Mouse (Mus musculus) kidney, adult 2 months (tissue): Measurements from ENCODE around the gene Rasal2.

Source experiments
- CTCF ChIP-seq: fragments of 200-500 bp; conservative IDR thresholded peaks from 2 replicates; pipeline ENCODE4 v1.5.1; 2011; ENCODE audit warnings: low read depth, mild to moderate bottlenecking, control low read depth, low read length, moderate library complexity, mixed read lengths; ENCODE audit not compliant: insufficient read depth, insufficient read length
- POLR2A ChIP-seq: fragments of 200-500 bp; IDR thresholded peaks from one replicate; pipeline ENCODE4 v1.6.1; 2011; ENCODE audit warnings: low read depth, low read length, control low read depth

DNA sequence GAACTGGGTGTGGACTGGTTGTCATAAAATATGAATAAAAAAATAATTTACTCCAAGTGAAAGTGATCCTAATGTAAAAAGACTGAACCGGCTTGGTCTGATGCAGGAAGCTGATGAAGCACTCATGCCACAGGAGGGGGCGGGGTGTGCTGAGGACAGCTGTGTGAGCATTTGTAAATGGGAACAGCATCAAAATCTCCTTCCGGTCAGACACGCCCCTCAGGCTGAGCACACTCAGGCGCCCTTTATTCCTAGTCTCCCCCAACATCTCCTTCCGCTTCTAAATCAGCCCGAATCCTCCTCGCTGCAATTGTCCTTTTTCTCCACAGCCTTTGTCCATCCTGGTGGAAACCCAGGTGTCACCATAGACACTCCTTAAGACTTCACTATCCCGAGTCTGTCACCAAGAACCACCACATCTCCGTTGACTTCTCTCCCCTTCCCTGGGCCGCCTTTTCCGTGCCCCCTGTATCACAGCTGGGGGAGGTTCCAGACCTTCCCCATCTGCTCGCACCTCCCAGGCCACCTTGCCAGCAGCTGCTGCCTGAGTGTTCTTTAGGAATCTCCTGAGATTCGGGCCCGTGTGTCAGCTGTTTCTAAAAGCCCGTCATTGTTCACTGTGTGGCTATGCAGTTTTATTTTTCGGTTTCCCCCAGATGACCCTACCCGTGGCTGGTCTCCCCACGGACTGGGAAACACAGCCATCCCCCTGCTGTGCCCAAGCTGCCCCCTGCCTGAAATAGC is 311.1 kb downstream of the Rasal2 start:
- TF ChIP-seq POLR2A, result no peak
- TF ChIP-seq CTCF, result no peak
